Mouse (Mus musculus): ENCODE results near the gene H2afy.

GRCm38 (mm10) chr13:56159614-56160363 lies 23.6 kb upstream of the H2afy start:
- TF ChIP-seq CTCF (IDR thresholded peaks at IDR 0.05; ENCODE audit: control insufficient read depth, insufficient read depth, insufficient replicate concordance, low read depth, low read length) (no peak), POLR2A (IDR thresholded peaks at IDR 0.05; ENCODE audit: control insufficient read depth, low read depth, low read length) (no peak)
